Mouse (Mus musculus) neutrophil, adult 5-6 weeks (primary cell): ENCODE data around the gene Adamtsl1. TPM values are rescaled to one million over a fixed set of nuclear protein-coding genes. Genes with fewer than 3 reads are reported as not detected.

Experiments used
- ATAC-seq: fragments of 151-379, 151-347 bp; 2 replicates; pipeline ENCODE4 v1.8.0; 2017; ENCODE audit warnings: mild to moderate bottlenecking, moderate TSS enrichment; ENCODE audit not compliant: insufficient number of reproducible peaks, poor library complexity, low FRiP score, severe bottlenecking; ENCODE audit errors: extremely low read depth
- total RNA-seq: library from RNA; stranded (forward); fragments of 200-1000 nt; gene quantifications from 2 replicates; pipeline ENCODE4 v1.2.3, GENCODE M21; 2017

Gene Adamtsl1
- total RNA-seq, 1 experiment from 2014 or later: not detected

DNA sequence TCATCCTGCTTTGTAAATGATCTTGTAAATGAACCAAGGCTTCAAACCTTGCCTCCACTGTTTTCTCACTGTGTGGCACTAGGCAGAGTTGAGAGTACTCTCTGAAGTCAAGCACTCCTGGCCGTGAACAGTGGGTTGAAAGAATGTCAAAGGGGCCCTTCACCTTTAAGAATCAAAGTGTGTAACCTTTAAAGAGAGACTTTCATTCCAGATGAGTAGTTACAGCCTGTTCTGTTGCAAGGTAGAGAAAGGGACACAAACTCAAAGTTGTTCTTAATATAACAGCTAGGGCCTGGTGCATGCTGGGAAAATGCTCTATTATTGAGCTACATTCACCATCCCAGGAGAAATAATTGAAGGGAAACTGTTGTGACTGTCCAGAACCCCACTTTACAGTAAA lies 589.2 kb downstream of the Adamtsl1 start:
- ATAC-seq: no peak

DNA sequence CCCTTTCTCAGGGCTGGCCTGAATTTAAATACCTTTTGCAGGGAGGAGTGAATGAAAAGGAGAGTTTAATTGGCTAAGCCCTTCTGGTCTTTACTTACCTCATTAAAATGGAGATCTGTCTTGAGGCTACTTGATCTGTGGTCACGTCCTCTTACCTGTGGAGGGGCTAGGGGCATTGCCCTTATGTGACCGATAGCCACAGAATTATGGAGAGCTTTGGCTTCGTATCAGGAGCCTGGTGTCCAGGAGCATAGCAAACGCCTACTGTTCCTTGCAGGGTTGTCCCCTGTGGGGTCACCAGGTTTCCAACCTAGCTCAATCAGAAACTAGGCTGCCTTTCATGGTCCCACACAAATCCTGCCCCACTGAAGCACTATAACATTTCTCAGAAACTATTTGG lies 594.4 kb downstream of the Adamtsl1 start:
- ATAC-seq: no peak

DNA sequence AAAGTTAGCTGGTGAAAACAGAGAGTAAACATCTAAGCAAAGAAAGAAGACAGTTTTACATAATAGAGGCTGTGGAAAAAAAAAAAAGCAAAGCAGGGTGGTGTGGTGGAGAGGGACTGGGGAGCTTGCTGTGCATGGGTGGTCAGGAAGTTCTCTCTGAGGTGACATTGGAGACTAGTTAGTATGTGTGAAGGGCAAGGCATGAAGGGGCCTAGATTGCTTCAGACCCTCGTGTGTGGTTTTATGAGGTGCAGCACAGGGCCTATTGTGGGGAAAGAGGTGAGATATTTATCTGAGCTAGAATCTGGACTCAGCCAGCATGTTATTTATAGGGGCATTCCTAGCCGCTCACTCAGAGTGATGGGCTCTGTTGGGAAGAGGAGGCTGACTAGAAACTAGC lies 605.1 kb downstream of the Adamtsl1 start:
- no peak for ATAC-seq

DNA sequence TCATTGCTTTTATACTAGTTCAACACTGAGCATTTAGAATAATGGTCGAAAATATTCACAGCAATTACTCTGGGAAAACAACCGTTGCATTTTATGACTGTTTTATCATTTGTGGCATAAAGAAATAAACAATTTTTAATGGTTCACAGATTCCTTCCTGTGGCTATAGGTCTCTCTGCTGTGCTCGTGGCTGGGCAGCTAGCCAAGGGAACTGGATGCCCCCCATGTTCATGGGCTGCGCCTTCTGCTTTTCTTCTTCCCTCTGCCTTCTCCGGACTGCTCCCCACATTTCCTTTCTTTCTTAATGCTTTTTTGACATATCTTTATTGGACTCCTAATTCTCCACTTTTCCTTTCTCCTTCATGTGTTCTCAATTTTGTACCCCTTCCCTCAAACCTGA lies 608.5 kb downstream of the Adamtsl1 start:
- no peak for ATAC-seq

DNA sequence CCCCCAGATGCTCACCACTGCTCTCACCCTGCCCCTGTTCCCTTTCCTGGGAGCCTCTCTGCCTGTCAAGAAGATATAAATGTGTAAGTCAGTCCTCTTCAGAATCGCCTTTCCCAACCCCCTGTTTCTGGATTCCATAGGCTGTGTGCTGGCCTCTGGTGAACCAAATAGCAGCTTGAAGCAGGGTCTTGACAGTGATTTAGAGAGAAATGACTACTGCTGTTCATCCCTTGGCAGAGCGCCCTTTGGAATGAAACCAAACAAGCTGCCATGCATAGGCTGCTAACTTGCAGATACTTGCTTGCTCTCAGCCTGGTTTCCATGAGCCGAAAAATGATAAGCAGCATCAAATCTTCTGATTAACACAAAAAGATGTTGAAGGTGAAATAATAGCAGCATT lies 610.4 kb downstream of the Adamtsl1 start:
- no peak for ATAC-seq

DNA sequence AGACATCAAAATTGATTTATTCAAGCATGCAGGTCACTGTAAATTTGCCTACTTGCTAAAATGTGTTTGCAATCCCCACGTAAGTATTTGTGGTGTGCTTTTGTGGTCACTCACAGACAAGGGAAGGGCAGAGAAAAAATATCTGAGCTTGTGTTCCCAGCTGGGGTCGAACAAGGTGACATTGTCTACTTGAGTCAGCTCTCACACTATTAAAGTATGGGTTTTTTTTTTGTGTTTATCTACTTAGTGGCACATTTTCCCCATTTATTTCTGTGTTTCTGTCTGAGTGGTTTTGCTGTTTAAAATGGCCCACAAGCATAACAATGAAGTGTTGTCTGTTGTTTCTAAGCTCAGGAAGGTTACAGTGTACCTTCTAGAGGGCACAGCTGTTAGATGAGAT lies 612.7 kb downstream of the Adamtsl1 start:
- ATAC-seq: no peak

DNA sequence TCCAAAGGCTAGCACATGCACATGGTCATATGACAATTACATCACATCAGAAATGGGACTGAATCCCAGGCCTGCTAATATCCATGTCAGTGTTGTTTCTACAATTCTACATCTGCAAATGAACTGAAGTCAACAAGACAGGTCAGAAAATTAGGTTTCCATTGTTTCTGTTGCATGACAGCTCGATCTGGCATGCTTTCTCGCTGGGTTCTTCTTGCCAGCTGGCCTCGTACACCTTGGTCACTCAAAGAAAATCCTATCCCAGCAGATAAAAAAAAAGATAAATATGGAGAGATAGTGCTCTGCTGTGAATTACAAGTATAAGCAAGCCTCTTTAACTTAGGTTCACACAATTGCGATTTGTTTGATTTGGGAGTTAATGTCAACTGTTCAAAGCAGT lies 644.6 kb downstream of the Adamtsl1 start:
- ATAC-seq: no peak

DNA sequence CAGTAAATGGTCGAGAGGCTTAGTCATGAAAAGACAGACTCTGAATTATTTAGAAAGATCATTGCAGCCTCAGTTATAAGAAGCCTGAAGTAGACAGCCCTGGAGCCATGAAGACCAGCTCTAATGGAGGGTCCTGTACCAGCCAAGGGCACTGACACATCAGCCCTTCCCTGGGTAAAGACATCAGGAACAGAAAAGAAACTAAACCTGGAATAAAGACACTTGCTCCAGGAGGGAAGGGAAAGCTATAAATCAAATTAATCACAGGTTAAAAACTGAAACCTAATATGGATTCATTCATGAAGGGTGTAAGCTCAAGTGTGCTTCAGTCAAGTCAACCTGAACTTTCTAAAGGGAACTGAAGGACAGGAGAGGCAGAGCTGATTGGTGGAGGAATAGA lies 645.4 kb downstream of the Adamtsl1 start:
- no peak for ATAC-seq

DNA sequence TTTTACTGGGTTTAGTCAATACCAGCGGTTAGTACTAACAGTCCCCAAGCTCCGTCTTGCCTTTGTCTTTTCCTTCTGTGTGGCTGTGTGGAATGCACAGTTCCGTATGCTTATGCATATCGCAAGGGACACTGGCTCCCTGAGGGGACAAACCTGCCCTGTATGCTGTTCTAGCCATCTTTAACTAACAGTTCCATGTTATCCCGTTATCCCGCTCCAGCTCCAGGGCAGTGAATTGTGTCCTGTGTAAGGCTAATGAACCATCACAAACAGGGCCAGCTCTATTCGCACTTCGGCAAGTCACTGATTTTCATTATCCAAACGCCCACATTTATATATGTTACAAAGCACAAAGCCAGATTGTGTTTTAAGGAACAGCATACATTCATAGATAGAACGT lies 656.8 kb downstream of the Adamtsl1 start:
- no peak for ATAC-seq

DNA sequence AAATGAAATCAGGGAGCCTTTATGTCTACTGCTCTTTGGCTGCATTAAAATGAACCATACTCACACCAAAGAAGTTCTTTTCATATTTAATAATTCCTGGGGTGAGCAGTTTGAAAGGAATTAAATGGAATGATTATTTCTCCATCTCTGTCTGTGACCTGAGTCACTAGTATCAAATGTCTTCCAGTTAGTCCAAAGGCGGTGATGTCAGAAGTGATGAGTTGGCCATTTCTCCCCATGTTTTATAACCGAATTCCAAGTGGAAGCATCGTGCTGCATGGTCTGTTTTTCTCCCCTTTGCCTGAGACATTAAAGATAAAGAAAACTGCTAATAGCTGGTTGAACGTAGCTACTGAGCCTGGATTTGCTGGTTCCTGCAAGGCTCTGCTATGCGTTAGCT lies 657.5 kb downstream of the Adamtsl1 start:
- no peak for ATAC-seq

DNA sequence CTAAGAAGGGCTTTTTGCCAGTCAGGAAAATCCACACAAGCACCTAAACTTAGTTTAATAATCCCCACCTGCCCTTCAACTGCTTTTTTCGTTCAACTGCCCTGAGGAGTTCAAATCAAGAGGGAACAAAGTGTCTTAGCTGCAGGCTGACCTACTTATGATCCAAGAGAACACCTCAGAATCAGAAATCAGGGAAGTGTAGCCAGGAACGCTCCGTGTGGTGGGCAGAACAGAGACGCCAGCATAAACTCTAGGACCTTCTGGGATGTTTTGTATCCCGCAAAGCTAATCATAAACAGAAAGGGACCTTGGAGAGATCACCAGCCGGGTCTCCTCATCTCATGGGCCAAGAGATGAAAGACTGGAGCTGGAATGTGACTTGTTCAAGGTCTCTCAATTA lies 663.5 kb downstream of the Adamtsl1 start:
- ATAC-seq: no peak

DNA sequence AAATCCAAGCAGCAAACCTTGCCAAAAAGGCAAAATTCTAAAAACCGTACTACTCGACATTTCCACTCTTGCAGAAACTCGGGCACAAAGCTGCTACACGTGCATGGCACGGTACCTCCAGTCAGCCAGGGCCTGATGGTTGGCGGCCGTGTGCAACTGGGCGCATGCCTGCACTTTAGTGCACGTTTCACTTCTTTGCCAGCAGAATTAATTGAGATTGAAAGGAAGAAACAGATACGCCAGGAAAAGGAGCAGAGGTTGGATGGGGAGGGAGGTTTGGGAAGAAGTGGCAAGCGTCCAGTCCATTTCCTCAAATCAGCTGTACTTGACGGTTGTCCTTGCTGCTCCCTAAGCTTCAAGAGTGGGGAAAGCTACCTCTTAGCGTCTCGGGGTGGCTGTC lies 664.1 kb downstream of the Adamtsl1 start:
- ATAC-seq: no peak

DNA sequence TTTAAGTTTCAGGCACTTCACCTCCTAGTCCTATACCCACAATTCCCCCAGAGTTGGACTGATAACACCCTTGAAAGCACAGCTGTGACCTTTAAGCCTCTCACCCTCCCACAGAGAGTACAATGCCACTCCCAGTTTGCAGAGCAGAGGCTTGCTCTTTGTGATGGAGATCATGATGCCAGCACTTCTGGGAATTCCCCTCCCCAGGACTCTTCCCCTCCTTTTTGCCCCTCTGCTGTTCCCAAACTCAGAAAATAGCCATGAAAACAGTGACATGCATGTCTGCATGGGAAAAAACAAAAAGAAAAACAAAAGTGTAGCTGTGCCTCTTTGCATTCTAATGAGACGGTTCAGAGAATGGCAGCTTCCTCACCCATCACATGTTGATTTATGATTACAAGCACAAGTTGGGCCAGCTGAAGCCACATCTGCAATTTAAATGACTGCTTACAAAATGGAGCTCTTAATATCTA lies 669.8 kb downstream of the Adamtsl1 start:
- ATAC-seq: no peak

DNA sequence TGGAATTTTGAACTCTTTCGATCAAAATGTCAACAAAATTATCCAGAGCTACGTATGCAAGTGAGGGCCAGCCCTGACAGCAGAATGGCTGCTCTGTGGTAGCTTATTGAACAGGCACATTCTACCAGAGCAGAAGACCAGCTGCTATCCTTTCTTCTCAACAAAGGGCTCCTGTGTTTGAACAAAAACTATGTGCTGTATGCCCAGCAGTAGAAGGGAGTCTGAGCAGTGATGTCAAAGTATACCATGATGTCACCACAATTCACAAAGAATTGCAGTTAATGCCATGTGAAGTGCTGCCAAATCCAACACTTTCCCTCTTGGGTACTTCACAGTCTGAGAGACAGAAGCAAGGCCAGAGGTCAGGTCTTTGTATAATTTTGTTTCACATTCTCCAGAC lies 675.9 kb downstream of the Adamtsl1 start:
- ATAC-seq: no peak

DNA sequence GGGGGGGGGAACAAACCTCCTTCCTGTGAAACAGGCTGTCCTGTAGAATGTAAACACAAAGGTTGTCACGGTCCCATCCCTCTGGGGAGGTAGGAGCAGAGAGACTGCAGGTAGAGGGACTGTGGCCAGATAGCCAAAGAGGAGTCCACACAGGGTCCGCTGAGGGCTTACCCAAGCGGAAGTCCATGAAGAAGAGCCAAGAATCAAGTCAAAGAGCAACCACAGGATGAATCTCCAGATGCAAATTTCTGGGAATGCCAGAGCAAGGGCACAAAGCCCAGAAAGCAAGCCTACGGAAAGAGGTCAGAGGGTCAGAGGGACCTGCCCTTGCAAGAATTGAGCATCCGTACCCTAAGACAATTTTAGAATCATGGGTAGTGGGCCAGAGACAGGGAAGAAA lies 677.2 kb downstream of the Adamtsl1 start:
- ATAC-seq: no peak

DNA sequence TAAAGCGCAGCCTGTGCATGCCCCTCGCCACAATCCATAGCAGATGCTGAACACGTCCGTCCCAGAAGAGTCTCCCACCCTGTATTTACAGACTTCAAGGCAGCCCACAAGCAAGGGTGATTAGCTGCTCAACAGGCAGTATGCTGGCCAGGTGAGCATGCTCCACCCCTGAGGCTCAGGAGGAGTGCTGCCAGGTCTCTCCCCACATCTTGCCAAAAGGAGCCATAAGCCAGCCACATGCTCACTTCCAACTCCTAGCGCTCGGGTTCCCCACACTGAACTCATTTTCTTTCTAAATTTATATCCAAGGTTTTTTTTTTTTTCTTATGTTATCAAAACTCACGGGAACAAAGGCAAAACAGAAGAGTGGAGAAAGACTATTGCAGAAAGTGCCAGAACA lies 687.8 kb downstream of the Adamtsl1 start:
- ATAC-seq: no peak

DNA sequence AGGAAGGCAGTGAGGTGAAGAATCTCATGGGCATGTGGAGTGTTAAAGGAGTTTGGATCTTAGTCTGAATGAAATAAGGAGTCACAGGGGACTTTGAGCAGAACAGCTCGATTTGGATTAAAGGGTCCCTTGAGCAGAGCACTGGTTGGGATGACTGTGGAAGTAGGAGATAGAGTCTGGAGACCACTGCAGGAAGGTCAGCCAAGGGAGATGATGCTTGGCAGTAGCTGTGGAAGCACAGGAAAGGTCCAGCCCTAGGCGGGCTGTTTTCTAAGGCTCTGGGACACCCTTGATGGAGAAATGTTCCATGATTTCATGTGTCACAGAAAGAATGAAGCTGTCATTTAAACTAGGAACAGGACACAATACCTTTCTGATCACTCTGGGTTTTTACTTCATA lies 689.3 kb downstream of the Adamtsl1 start:
- ATAC-seq: no peak

DNA sequence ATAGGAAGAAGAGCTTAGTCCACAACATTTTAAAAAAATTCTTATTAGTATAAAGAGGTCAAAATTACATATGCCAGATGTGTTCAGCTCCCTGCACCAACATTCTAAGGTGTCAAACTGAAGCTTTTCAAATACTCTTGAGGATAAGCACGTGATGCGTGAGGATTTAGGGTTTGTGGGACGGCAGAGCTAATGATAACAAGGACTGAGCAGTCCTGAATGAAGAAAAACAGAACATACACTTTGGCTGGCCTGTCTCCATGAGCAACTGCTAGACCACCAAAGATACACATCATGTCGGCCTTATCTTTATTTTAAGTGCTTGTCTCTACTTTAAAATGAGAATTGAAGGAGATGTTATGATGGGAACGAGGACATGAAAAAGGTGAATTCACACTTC lies 710.9 kb downstream of the Adamtsl1 start:
- ATAC-seq: no peak

DNA sequence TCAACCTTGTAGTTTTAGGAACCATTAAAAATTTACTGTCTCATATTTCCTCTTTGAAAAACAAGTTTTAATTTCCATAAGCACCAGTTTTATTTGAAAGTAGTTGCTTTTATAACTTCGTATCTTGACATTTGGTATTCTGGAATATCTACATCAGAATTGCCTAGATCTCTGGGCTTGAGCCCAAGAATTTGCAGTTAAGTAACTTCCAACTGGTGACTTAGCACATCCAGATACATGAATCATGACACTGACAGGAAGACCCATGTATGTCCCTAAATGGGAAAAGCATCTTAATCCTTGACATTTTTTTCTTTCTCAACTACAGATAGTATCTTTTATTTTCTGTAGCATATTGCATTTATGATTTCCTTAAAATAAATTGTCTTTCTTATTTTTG lies 713.1 kb downstream of the Adamtsl1 start:
- ATAC-seq: no peak

DNA sequence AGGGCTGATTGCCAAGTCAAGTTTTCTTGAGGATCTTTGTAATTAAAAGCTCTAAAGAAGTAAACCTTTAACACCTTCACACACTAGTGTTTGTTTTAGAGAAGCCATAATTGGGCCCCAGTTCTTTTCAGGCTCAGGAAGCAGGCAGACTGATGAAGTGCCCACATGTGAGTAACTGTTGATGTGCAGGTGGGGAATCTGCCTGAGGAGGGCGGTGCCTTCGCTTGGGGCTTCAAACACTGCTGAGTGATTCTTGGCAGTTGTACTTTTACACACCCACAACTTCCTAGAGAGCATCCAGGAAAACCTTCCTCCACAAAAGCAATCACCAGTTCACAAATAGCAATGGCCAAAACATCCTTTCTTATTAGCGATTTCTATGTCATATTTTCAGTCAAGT lies 719.2 kb downstream of the Adamtsl1 start:
- no peak for ATAC-seq

DNA sequence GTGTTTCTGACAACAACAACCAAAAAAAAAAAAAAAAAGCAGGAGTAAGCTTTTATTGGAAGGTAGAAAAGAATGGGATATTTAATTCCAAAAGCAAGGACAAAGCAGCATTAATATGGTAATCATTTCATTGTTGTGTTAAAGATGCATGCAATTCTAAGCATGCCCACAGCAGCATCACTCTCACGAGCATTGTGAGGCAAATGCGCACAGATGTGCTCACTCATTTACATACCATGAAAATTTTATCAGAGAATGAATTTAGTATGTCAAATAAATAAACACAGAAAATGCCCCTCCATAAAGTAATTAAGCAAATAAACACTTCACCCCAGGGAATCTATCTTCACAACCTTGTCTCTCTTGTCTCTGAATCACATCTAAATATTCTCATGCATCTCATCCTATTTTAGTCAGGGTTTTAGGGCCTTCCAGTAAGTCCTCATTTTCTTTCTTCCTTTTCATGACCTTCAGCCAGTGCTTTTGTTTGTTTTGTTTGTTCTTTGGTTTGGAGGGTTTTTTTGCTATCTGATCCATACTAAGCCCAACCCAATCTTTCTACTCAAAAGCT lies 728.0 kb downstream of the Adamtsl1 start:
- no peak for ATAC-seq

DNA sequence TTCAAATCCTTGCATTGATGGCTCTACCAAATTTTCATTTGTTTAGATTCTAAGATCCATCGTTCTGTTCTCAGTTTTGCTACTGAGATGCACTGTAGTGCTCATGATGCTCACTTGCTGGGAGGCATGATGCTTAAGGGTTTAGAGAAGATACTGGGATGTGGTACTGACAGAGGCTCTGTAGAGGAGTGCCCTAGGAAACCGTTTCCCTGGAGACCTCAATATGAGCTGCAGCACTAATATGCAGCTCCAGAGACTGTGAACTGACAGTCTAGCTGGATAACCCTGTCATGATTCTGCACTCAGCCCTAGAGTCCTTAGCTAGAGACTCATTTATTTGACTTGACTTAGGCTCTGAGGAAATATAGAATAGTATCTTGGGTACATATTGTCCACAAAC lies 756.1 kb downstream of the Adamtsl1 start:
- no peak for ATAC-seq
